Mouse (Mus musculus) T-cell, adult 2 months (primary cell): Measurements from ENCODE around the gene Prkaca.
"Not testable (repeated sequence)": the region's sequence is repeated elsewhere in the genome, so short reads cannot be mapped to it uniquely, and the experiment has no call there.

ENCODE experiments used
- DNase-seq: peaks from one replicate; pipeline ENCODE4 v3.0.0; 2022; ENCODE audit warnings: low spot score

Gene Prkaca

DNA sequence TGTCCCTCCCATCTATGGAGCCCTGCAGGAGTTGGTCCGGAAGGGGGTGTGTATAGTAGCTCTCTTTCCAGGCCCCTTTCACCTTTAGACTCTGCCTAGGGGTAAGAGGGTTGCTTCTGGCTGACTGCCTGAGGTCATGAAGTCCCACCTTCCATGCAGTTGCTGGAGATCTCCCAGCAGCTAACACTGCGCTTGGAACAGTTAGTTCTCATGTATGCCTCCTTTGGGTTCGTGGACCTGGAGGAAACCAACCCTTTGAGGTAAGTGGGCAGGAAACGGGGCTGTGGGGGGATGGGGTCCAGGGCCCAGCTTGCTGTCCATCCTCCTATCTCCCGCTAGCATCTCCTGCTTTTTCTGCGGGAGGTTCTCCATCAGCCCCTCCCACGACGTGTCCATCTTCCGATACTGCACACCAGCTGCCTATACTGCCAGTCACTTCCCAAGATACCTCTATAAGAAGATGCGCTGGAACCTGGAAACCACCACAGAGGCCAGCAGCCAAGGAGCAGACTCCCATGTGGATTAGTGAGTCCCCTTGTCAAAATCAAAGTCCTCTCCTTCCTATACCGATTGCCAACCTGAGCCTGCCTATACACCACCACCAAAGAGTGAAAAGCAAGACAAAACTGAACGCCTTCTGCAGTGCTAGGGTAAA, 30.3 kb downstream of the Prkaca start:
- no peak for DNase-seq

DNA sequence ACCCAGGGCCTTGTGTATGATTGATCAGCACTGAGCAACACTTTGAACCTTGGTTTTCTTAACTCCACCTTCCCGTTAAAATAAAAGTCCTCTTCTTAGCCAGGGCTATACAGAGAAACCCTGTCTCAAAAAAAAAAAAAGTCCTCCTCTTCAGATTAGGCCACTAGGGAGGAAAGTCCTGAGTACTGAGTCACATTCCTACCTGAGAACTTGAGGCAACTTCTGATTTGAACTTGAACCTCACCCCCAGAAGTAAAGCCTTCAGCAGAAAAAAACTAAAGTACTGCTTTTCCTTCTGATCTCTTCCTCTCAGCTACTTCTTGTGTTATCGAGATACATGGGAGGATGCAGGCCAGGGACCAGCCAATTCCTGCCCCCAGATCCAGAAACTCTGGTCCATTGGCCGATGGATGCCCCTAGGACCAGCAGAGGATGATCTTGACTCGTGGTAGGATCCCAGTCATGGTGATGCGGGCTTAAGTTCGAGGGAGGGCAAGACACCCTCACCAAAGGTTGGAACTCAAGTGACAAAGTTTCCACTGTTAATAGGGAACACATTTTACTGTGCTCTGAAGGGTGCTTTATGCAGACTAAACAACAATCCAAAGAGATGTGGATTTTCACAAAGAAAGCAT, 30.9 kb downstream of the Prkaca start:
- no peak for DNase-seq

DNA sequence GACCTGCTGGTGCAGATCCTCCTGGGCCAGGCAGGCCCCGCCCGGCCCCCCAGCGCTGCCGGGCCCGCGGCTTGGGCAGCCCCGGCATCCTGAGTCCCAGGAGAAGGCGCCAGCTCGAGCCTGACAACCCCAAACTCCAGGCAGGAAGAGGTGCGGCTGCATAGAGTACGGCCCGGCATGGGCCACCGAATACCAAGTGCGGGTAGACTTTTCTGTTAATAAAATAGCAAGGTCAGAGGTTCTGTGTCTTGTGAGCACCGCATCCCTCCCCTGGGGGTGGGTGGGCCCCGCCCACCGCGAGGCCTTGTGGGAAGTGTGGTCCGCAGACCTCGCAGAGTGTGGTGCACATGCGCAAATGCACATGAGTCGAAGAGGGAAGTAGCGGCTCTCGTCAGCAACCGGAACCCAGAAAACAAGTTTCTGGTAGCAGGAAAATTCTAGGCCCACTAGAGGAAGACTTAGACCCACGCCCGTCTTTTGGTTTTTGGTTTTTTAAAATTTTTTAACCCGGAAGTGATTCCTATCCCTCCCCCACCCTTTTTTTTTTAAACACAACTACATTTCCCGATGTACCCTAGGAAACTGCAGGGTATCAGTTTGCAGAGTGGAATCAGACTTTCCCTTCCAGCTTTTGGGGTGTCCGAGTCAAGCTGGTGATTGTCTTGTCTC, 31.9 kb downstream of the Prkaca start:
- DNase-seq = peak; percentile 95

DNA sequence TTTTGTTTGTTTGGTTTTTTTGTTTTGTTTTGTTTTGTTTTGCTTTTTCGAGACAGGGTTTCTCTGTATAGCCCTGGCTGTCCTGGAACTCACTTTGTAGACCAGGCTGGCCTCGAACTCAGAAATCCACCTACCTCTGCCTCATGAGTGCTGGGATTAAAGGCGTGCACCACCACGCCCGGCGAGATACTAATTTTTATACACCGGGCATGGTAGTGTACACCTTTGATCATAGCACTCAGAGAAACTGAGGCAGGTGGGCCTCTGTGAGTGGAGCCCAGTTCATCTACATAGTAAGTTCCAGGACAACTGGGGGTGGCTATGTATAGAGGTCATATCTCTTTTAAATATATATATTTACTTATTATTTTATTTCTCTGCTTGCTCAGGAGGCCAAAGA, 32.7 kb downstream of the Prkaca start:
- DNase-seq = not testable (repeated sequence)

DNA sequence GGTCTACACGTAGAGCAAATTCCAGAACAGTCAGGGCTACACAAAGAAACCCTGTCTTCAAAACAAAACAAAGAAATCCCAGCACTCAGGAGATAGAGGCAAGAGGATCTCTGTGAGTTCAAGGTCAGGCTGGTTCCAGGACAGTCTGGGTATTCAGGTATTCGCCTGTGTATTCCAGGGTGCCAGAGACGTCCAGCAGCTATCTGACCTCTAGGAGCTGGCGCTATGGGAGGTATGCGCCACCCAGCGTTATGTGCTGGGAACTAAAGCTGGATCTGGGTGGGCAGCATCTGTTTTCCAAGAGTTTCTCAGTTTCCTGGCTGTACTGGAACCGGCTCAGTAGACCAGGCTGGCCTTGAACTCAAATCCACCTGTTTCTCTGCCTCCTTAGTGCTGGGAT, 35.6 kb downstream of the Prkaca start:
- no peak for DNase-seq

DNA sequence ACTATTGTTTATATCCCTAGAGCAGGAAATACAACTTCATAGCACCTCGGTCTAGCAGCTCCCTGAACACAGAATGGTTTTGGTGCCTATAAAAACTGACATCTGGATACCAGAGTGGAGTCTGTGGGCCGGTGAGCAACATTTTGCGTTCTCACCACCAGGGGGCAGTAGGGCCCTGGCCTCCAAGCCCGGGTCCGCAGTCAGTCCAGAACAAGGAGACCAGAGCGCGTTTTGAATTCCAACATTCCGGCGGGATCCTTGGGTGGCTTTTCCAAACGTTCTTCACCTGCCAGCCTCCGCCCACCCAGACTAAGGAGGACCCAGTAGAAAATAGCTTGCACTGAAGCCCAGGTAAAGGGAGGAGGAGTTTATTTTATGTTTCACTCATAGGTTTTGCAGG, 37.1 kb downstream of the Prkaca start:
- peak; percentile 67 for DNase-seq

DNA sequence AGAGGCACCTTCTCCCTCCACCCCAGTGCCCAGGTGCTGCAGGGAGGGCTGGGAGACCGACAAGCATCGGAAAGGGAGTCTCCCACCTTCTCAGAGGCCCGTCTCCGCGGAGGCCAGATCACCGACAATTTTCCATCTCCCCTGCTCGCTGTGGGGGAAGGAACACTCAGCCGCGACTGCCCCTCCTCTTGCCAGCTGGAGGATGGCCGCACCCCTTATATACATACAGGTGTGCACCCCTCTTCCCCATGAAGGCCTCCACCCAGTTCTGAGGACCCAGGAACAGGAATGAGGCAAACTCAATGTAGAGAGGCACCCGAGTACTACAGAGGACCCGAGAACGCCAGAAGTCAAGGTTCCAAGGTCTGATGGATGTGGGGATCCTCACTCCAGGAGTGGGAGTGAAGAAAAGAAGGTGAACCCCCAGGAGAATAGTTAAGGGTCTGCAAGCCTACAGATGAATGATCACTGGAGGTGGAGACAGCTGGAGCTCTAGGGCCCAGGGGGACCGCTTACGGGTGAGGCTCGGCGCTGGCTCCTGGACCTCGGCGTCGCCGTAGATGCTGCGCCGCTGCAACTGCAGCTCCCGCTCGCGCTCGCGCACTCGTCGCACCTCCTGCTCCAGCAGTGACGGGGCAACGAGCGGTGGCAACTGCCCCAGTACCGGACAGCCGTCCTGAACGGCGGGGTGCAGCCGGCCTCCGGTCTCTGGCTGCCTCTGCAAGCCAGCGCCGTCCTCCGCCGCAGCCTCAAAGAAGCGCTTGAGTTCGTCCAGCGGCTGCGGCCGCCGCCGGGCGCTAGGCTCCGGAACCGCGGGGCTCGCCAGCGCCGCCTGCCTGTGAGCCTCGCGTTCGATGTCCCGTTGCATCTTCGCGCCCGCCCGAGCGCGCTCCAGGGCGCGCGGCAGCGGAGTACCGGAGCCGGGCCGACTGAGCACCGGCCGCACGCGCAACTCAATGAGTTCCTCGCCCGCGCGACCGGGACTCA, 38.1 kb downstream of the Prkaca start:
- peak; percentile 54 for DNase-seq

DNA sequence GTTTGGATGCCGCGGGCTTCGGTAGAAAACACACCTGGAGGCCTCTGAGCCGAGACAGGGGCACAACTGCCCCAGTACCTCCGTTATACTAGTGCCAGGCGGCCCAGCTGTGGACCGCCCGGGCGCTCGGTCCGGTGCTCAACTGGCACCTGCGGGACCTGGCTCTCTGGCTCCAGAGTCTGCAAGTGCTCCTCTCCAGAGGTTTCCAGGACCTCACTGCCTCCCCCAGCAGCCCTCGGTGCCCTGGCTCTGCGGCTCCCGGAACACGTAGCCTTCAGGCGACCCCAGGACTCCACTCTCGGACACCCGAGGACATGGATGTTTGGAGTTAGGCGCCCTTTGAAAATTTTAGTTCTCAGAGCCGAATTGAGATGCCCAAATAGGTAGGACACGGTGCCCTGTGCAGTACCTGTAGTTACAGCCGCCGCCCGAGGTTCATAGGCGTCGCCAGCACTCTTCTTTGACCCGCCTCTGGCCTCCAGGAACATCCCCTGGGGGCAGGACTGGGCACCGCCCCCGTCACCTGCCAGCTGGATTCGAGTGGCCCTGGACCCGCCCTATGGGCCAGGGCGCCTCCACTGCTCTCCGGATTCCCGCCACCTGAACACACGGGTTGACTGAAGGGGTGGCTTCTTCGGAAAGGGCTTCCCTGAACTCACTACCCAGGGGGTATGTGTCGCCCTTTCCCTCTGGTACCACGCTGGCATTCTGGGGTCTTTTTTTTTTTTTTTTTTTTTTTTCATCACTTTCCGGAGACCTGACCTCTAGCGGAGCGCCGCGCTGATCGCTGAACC, 39.1 kb downstream of the Prkaca start, which contains the start of gene 2210011C24Rik:
Gene 2210011C24Rik, minus strand, starts transcription at position 467 of the 794 bp plus-strand sequence.
- DNase-seq = peak; percentile 18

DNA sequence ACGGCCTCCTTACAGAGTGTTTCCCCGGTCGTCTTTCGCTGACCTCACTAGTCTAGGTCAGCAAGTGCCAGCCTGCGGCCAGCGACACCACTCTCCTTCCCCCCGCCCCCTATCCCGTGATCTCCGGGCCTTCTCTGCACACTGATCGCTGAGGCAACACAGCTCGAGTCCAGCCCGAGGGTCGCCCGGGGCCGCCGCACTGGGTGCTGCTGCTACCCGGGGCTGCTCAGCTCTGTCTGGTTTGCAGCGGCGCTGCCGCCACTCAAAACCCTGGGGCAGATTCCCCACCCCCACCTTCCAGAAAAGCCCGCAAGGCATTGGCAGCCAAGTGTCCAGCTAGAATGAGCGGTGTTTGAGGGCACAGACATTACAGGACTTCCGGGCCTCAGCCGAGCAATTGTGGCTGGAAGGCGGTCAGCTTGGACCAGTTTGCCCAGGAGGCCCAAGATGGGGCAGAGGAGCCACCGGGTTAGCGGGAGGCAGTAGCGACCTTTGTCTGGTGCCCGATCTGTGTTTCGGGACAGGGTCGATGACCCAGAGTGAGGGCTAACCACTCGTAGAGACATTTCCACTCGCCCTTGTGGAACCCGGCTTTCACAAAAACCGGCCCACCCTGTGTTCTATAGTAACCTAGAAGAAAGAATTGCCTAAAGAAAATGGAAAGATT, 39.8 kb downstream of the Prkaca start:
- no peak for DNase-seq

DNA sequence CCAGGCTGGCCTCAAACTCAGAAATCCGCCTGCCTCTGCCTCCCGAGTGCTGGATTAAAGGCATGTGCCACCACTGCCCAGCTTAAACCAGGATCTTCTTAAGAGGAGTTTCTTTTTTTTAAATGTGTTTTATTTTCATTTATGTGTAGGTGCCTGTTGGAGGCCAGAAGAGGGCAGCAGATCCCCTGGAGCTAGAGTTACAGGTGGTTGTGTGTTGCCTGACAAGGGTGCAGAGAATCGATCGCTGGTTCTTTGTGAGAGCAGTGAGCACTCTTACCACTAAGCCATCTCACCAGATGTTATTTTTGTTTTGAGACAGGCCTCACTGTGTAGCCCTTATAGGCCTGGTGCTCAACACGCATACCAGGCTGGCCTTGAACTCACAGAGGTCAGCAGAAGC, 43.0 kb downstream of the Prkaca start:
- DNase-seq = no peak

DNA sequence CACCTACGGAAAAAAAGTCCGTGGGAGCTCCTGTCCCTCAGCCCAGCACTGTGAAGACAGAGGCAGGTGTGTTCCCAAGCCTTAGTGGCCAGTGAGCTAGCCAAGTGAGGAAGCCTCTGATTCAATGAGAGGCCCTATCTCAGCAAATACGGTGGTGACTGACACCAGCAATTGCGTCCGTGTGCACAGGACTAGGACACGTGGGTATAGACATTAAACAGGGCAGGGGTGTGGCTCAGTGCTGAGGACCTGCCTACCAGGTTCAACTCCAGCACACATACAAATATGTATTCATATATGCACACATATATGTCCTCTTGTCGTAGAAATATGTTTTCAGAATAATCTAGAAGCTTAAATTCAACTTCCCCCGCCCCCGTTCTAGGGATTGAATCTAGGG, 46.9 kb downstream of the Prkaca start:
- DNase-seq = no peak

DNA sequence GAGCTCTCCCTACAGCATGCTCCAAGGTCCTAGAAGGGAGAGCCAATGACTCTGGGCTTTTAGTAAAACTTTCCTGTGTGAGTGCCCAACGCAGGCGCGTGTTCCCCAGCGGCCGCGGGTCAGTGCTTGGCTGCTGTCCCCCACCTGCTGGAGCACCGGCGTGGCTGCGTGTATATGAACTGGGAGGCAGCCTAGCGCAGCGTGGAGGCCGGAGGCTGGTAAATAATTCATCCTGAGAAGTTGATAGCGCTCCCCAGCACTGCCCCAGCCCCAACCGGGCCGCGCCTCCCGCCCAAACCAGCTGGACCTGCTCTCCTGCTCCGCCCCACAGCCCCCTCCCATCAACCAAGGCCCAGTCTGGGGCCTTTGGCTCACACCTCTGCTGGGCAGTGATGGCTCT, 48.3 kb downstream of the Prkaca start, which contains the start of gene Palm3:
Gene Palm3, plus strand, starts transcription at position 376 of the 400 bp plus-strand sequence.
- DNase-seq = no peak

DNA sequence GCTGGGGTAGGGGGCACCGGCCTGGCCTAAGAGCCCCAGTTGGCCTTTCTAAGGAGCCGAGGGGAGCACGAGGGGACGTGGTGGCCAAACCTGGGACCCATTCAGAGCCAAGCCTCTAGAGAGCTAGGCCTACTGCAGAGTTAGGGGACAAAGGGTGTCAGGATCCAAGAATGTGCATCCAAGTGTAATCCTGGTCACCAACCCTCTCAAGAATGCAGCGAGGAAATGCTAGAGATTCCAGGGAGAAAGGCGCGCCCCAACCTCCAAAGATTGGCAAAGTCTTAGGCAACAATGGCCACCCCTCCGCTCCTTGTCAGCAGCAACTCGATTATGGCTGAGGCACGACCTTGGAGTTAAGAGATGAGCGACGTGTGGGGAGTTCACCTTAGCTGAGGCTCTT, 48.8 kb downstream of the Prkaca start:
- no peak for DNase-seq

DNA sequence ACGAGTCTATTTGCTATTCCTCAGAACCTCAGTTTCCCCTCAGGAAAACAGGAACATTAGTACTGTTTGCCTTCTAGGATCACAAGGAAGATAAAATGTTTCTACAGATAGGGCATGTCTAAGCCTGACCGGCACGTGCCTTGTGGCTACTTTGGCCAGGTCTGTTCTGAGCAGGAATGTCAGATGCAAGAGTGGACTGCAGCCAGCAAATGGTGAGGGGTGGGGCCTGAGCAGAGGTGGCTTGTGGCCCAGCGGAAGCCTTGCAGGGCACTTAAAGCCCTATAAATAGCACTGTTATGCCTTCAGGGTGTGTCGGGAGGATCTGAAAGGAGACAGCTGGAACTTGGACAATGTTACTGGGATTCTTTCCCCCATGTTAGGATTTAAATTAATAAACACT, 50.3 kb downstream of the Prkaca start:
- no peak for DNase-seq

DNA sequence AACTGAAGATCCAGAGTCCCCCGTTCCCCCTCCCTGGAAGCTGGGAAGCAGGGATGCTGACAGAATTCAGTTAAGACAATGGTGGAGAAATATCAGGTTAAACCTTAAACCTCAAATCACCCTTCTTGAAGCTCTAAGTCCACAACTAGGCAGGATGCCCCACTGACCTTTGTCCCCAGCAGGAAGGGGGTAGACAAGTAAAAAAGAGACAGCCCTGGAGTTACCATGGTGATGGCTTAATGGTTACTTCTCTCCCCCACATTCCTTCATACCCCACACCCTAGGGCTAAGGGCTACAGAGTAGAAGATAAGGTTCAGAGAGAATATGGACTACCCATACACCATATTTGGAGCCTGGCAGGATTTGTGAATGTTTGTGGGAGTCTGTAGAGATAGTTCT, 50.8 kb downstream of the Prkaca start:
- DNase-seq = no peak

DNA sequence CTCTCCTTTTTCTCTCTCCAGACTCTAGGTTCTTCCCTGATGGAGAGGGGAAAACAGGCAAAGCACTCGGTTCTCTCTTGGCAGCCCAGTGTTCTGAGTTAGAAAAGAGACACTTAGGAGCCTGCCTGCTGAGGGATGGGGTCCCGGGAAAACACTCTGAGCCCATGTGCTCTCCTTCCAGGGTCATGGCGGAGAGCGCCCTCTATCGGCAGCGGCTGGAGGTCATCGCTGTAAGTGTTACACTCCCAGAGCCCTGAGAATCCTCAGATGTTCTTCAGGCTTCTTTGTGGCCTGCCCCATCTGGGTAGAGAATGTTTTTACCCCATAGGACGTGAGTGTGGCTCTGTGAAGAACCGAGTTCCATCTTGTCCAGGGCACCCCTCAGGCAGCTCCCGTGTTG, 51.4 kb downstream of the Prkaca start:
- peak; percentile 63 for DNase-seq

DNA sequence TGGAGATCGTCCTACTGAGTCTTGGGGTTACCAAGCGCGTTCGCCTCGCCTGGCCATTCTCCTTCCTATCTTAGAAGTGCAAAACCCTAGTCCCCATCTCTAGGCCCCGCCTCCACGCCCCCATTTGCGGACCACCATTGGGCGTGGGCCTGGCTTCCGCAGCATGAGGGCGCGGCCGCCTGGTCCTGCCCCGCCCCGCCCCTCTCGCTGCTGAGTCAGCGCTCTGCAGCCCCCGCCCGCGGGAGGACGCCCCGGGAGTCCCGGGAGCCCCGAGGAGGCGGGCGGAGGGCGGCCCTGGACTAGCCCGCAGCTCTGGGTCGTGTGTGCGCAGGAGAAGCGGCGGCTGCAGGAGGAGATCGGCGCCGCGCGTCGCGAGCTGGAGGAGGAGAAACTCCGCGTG, 53.1 kb downstream of the Prkaca start:
- peak; percentile 41 for DNase-seq

DNA sequence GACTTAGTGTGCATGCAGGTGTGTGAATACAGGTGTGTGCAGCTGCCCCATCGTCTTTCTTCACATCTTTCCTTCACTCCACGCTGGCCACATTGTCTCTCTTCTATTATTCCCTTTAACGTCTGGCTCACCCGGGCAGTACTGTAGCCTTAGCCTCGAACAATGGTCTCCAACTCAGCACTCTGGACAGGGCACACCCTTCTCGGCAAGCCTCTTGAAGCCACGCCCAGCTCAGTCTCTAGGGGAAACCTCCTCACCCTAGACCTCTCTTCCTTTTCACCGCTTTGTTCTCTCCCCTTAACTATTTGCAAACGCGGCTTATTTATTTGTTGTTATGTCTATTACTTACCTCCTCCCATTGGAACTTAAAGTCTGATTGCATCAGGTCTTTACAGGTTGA, 54.7 kb downstream of the Prkaca start:
- DNase-seq = no peak

DNA sequence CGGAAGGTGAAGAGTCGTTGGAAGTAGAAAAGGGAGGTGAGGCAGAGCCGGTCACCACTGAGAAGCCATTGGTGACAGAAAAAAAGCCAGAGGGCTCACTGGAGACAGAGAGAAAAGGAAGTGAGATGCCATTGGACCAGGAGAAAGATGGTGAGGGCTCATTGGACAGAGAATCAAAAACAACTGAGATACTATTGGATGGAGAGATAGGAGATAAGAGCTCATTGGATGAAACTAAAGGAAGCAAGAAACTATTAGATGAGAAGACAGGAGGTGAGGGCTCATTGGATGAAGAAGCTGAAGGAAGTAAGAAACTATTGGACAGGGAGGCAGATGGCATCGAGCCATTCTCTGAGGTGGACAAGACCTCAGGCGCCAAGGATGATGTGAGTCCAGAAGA, 56.5 kb downstream of the Prkaca start:
- DNase-seq = no peak

DNA sequence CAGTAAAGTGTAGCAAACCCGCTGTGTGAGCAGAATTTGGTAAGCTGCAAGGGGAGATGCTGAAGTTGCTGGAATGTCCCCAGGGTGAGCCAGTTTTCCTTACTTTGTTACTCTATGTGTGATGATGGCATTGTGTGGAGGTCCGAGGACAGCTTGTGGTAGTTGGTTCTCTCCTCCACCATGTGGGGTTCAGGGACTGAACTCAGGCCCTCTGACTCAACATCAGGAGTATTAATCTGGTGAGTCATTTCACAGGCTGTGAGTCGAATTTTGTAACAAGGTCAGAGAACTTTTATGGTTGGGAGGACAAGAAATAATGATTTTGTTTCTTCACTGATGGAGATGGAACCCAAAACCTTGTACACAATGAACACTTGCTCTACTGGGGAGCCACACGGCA, 60.0 kb downstream of the Prkaca start:
- no peak for DNase-seq

DNA sequence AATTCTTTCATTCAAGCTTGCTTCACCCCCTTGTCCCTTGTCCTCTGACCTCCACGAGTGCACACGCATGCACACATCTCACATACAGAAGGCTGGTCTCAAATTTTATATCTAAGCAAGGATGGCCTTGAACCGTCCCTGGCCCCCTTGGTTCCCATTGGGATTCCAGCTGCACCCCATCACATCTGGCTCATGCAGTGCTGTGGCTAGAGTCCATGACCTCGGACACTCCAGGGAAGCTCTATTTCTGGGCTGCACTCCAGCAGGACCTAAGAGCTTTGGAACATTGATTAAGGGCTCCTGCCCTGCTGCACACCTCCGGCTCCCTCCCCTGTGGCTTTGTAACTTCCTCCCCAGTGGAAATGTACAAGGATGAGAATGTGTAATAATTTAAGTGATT, 65.2 kb downstream of the Prkaca start:
- no peak for DNase-seq
